Mouse (Mus musculus) forebrain, embryonic 15.5 days (tissue): ENCODE results near the gene Dusp19. TPM values are rescaled to one million over a fixed set of nuclear protein-coding genes. Genes with fewer than 3 reads are reported as not detected.

Experiments used
- ATAC-seq: fragments of 200-750 bp; cut with Nextera tagmentation; replicated peaks from 2 replicates; pipeline ENCODE4 v1.8.0; 2017; ENCODE audit warnings: mild to moderate bottlenecking, moderate TSS enrichment, moderate library complexity
- H3K27ac ChIP-seq: fragments of 300-500 bp; sonication (generic); replicated peaks from 2 replicates; pipeline ENCODE4 v1.5.1; 2015; ENCODE audit warnings: mild to moderate bottlenecking, inconsistent platforms
- H3K27me3 ChIP-seq: fragments of 300-500 bp; sonication (generic); 2 replicates; pipeline ENCODE4 v1.6.1; 2015; ENCODE audit warnings: inconsistent platforms
- H3K36me3 ChIP-seq: fragments of 300-500 bp; sonication (generic); 2 replicates; pipeline ENCODE4 v1.6.1; 2015; ENCODE audit warnings: mild to moderate bottlenecking, inconsistent platforms
- H3K4me1 ChIP-seq: fragments of 300-500 bp; sonication (generic); 2 replicates; pipeline ENCODE4 v1.6.1; 2015; ENCODE audit warnings: inconsistent platforms
- H3K4me2 ChIP-seq: fragments of 300-500 bp; sonication (generic); replicated peaks from 2 replicates; pipeline ENCODE4 v1.6.1; 2015; ENCODE audit warnings: mild to moderate bottlenecking, inconsistent platforms
- H3K4me3 ChIP-seq: fragments of 300-500 bp; sonication (generic); 2 replicates; pipeline ENCODE4 v1.5.1; 2015; ENCODE audit warnings: mild to moderate bottlenecking, inconsistent platforms
- H3K9ac ChIP-seq: fragments of 300-500 bp; sonication (generic); replicated peaks from 2 replicates; pipeline ENCODE4 v1.6.1; 2015; ENCODE audit warnings: mild to moderate bottlenecking, inconsistent platforms
- H3K9me3 ChIP-seq: fragments of 300-500 bp; sonication (generic); 2 replicates; pipeline ENCODE4 v1.6.1; 2016; ENCODE audit warnings: inconsistent platforms
- WGBS: fragments of 180-500 bp; shearing (Covaris S2); methylation state at CpG from one replicate; pipeline ENCODE4 v1.1.7; 2015; ENCODE audit warnings: mixed read lengths; 5-methylcytosine and 5-hydroxymethylcytosine counted together
- polyA plus RNA-seq: library from polyadenylated mRNA; unstranded; fragments of >200 nt; fragmentation: Nextera tagmentation; extraction: Ambion mirVana; gene quantifications from 2 replicates; pipeline ENCODE4 v1.2.1, GENCODE M21; 2015

Gene Dusp19
- polyA plus RNA-seq = 16.5 and 18.7 TPM in 2 replicates

GRCm38 (mm10) chr2:80616854-80617737 lies at the start of gene Dusp19, which contains the start of gene Nup35:
Gene Dusp19 (plus strand): TSS chr2:80617045.
Gene Nup35 (plus strand): TSS chr2:80617236.
- WGBS = 2% methylated on average over 21 of the region's 21 CpGs
- ATAC-seq = peak; percentile 99

GRCm38 (mm10) chr2:80567411-80567810 lies 49.4 kb upstream of the Dusp19 start:
- Histone ChIP-seq H3K4me3 (no peak overlapping the region), H3K4me2 (no peak overlapping the region), H3K27ac (no peak overlapping the region), H3K36me3 (no peaks in the 10 kb centered on the region), H3K9ac (no peak overlapping the region), H3K4me1 (no peaks in the 10 kb centered on the region; the same call in 1 of the 2 replicates), H3K27me3 (no peaks in the 10 kb centered on the region), H3K9me3 (no peaks in the 10 kb centered on the region)
- WGBS = 83% methylated on average over 4 of the region's 4 CpGs
- no peak for ATAC-seq

More at GRCm38 (mm10) chr2:80616854-80617737, at the start of gene Dusp19, which contains the start of gene Nup35:
- Histone ChIP-seq H3K9ac (peak within 1 kb of the TSS; percentile 52), H3K4me3 (peak within 1 kb of the TSS; percentile 45), H3K36me3 (no peaks in the 10 kb centered on the region), H3K4me1 (peaks cover 14% of the 10 kb centered on the region), H3K9me3 (no peaks in the 10 kb centered on the region), H3K27me3 (no peaks in the 10 kb centered on the region; the same call in 1 of the 2 replicates), H3K4me2 (peak within 1 kb of the TSS; percentile 54), H3K27ac (peak within 1 kb of the TSS; percentile 77)

GRCm38 (mm10) chr2:80570656-80571055 lies 46.2 kb upstream of the Dusp19 start:
- Histone ChIP-seq H3K9me3 (no peaks in the 10 kb centered on the region), H3K4me2 (no peak overlapping the region), H3K4me1 (no peaks in the 10 kb centered on the region; the same call in 1 of the 2 replicates), H3K4me3 (no peak overlapping the region), H3K27me3 (no peaks in the 10 kb centered on the region), H3K9ac (no peak overlapping the region), H3K36me3 (no peaks in the 10 kb centered on the region), H3K27ac (no peak overlapping the region)
- WGBS = 70% methylated on average over 4 of the region's 4 CpGs
- no peak for ATAC-seq

GRCm38 (mm10) chr2:80577286-80577685 lies 39.6 kb upstream of the Dusp19 start:
- Histone ChIP-seq H3K36me3 (no peaks in the 10 kb centered on the region), H3K9ac (no peak overlapping the region), H3K27ac (no peak overlapping the region), H3K27me3 (no peaks in the 10 kb centered on the region), H3K4me1 (peaks cover 19% of the 10 kb centered on the region), H3K9me3 (no peaks in the 10 kb centered on the region), H3K4me2 (no peak overlapping the region), H3K4me3 (no peak overlapping the region)
- WGBS = 96% methylated on average over 1 of the region's 1 CpGs
- no peak for ATAC-seq

GRCm38 (mm10) chr2:80579253-80579891 lies 37.5 kb upstream of the Dusp19 start:
- no peak overlapping the region; the same call in 1 of the 2 replicates for H3K9ac ChIP-seq
- no peaks in the 10 kb centered on the region for H3K36me3 ChIP-seq
- H3K27ac ChIP-seq = no peak overlapping the region
- peaks cover 19% of the 10 kb centered on the region for H3K4me1 ChIP-seq
- H3K9me3 ChIP-seq = no peaks in the 10 kb centered on the region
- WGBS = 45% methylated on average over 6 of the region's 6 CpGs
- ATAC-seq = no peak
- H3K27me3 ChIP-seq = no peaks in the 10 kb centered on the region
- H3K4me3 ChIP-seq = peak overlapping the region; percentile 92
- H3K4me2 ChIP-seq = peak overlapping the region; percentile 46

- H3K9ac ChIP-seq = peak overlapping the region; percentile 95
- ATAC-seq = peak; percentile 79
- H3K36me3 ChIP-seq = no peaks in the 10 kb centered on the region
- H3K27ac ChIP-seq = peak overlapping the region; percentile 96
- under 1% methylated on average over 65 of the region's 65 CpGs for WGBS
- peak overlapping the region; percentile 46 for H3K4me2 ChIP-seq
- H3K27me3 ChIP-seq = no peaks in the 10 kb centered on the region
- no peaks in the 10 kb centered on the region for H3K9me3 ChIP-seq
- peaks cover 19% of the 10 kb centered on the region for H3K4me1 ChIP-seq
- H3K4me3 ChIP-seq = peak overlapping the region; percentile 92
These were observed 36.4 kb upstream of the Dusp19 start for GRCm38 (mm10) chr2:80580311-80580961.

- peak within 1 kb of the TSS; percentile 92 for H3K4me3 ChIP-seq
- H3K36me3 ChIP-seq = no peaks in the 10 kb centered on the region
- H3K27me3 ChIP-seq = no peaks in the 10 kb centered on the region
- under 1% methylated on average over 80 of the region's 88 CpGs for WGBS
- H3K9me3 ChIP-seq = no peaks in the 10 kb centered on the region
- H3K27ac ChIP-seq = peak within 1 kb of the TSS; percentile 96
- H3K9ac ChIP-seq = peak within 1 kb of the TSS; percentile 95
- H3K4me1 ChIP-seq = peaks cover 19% of the 10 kb centered on the region
- peak within 1 kb of the TSS; percentile 46 for H3K4me2 ChIP-seq
- peak; percentile 95 for ATAC-seq
These were observed 35.7 kb upstream of the Dusp19 start, which contains the start of gene Nckap1 for GRCm38 (mm10) chr2:80581043-80581711. Gene Nckap1 (minus strand): TSS chr2:80581380.

- Histone ChIP-seq H3K4me3 (no peak overlapping the region), H3K9me3 (no peaks in the 10 kb centered on the region), H3K36me3 (no peaks in the 10 kb centered on the region), H3K27me3 (no peaks in the 10 kb centered on the region), H3K4me1 (peaks cover 19% of the 10 kb centered on the region), H3K27ac (no peak overlapping the region), H3K9ac (no peak overlapping the region), H3K4me2 (no peak overlapping the region)
- no peak for ATAC-seq
- 61% methylated on average over 3 of the region's 3 CpGs for WGBS
These were observed 34.5 kb upstream of the Dusp19 start for GRCm38 (mm10) chr2:80582356-80582755.

GRCm38 (mm10) chr2:80594215-80594918 lies 22.5 kb upstream of the Dusp19 start:
- peak overlapping the region; percentile 47 for H3K27ac ChIP-seq

GRCm38 (mm10) chr2:80596960-80597359 lies 19.9 kb upstream of the Dusp19 start:
- 73% methylated on average over 5 of the region's 5 CpGs for WGBS

More at GRCm38 (mm10) chr2:80594215-80594918, 22.5 kb upstream of the Dusp19 start:
- no peak overlapping the region for H3K4me3 ChIP-seq
- no peak overlapping the region for H3K4me2 ChIP-seq
- no peak overlapping the region for H3K9ac ChIP-seq
- peak; percentile 78 for ATAC-seq
- WGBS = 68% methylated on average over 4 of the region's 4 CpGs
- H3K27me3 ChIP-seq = no peaks in the 10 kb centered on the region
- H3K36me3 ChIP-seq = no peaks in the 10 kb centered on the region
- 0 out of 2 replicates have a peak, but pooled peaks cover 4% of the 10 kb centered on the region for H3K4me1 ChIP-seq
- H3K9me3 ChIP-seq = no peaks in the 10 kb centered on the region

GRCm38 (mm10) chr2:80599850-80600249 lies 17.0 kb upstream of the Dusp19 start:
- Histone ChIP-seq H3K4me1 (no peaks in the 10 kb centered on the region), H3K36me3 (no peaks in the 10 kb centered on the region), H3K4me3 (no peak overlapping the region), H3K27me3 (no peaks in the 10 kb centered on the region), H3K9me3 (no peaks in the 10 kb centered on the region), H3K27ac (no peak overlapping the region), H3K9ac (no peak overlapping the region), H3K4me2 (no peak overlapping the region)
- no peak for ATAC-seq
- 85% methylated on average over 3 of the region's 3 CpGs for WGBS

More at GRCm38 (mm10) chr2:80596960-80597359, 19.9 kb upstream of the Dusp19 start:
- H3K9ac ChIP-seq = no peak overlapping the region
- no peak overlapping the region for H3K27ac ChIP-seq
- no peaks in the 10 kb centered on the region for H3K27me3 ChIP-seq
- no peak overlapping the region for H3K4me3 ChIP-seq
- 0 out of 2 replicates have a peak, but pooled peaks cover 4% of the 10 kb centered on the region for H3K4me1 ChIP-seq
- H3K4me2 ChIP-seq = no peak overlapping the region
- no peaks in the 10 kb centered on the region for H3K36me3 ChIP-seq
- H3K9me3 ChIP-seq = no peaks in the 10 kb centered on the region
- no peak for ATAC-seq
